In the genomic region with DNA sequence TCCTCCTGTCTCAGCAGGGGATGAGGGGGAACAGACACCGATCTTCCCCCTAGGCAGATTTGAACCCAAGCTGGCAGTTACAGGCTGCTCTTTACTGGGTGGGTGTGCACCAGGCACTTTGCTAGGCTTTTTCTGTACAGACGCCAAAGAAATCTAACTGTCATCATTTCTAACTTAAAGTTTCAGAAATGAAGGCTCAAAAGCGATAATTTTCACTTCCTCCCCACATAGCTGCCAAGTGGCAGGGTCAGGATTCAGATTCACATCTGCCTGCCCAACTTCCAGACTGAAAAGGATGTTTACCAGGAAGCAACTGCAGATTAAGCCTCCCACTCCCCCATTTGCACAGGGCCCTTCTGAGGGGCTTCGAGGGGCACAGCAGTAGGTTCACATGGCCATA, we compare ENCODE assay signal across 28 mouse cellular contexts. TPM values are rescaled to one million over a fixed set of nuclear protein-coding genes. Genes with fewer than 3 reads are reported as not detected.
DNase-seq lines count a peak whose midpoint lies in the region; ATAC-seq and TF ChIP-seq lines count a peak whose summit lies in the region.
"Had no signal": no experiment of that assay in that cellular context is flagged by ENCODE, and none has a peak within 500 bp of the region (broad histone marks: within the 10 kb centered on the region; RNA-seq: fewer than 3 reads in every experiment).

No protein-coding gene starts in this region.

- 47% methylated on average over 4 of the region's 4 CpGs for WGBS in heart, embryonic 12.5 days
- 85% methylated on average over 4 of the region's 4 CpGs for WGBS in neural tube, embryonic 15.5 days
- WGBS in bone marrow, adult 2 months = 12% methylated on average over 4 of the region's 4 CpGs
- 4% methylated on average over 4 of the region's 4 CpGs for WGBS in macrophage (ENCODE audit: missing documents)
- WGBS in thymus, adult 2 months = 34% methylated on average over 4 of the region's 4 CpGs

- no peaks in the 10 kb centered on the region for H3K36me3 ChIP-seq in heart, embryonic 12.5 days
- no peaks in the 10 kb centered on the region for H3K36me3 ChIP-seq in neural tube, embryonic 15.5 days
- H3K36me3 ChIP-seq in macrophage (ENCODE audit: inconsistent target) = no peaks in the 10 kb centered on the region
- no peaks in the 10 kb centered on the region for H3K36me3 ChIP-seq in thymus, adult 2 months (ENCODE audit: control insufficient read depth, insufficient read depth, low read length)
- H3K36me3 ChIP-seq: heart, embryonic 13.5 days; hindbrain, embryonic 10.5 days; hindbrain, embryonic 15.5 days; limb, embryonic 13.5 days; neural tube, embryonic 12.5 days; stomach, embryonic 15.5 days had no signal

- H3K27ac ChIP-seq in heart, embryonic 12.5 days (ENCODE audit: poor library complexity, severe bottlenecking) = 0 out of 2 replicates have a peak overlapping the region, but pooled peaks have one; percentile 0
- no peak overlapping the region for H3K27ac ChIP-seq in neural tube, embryonic 15.5 days (replicated peaks)
- peak overlapping the region; percentile 43; the same call in 1 of the 2 replicates for H3K27ac ChIP-seq in bone marrow, adult 2 months (ENCODE audit: control insufficient read depth, insufficient read depth, low read depth, low read length, poor library complexity)
- peak overlapping the region; percentile 22 for H3K27ac ChIP-seq in macrophage
- no peak overlapping the region for H3K27ac ChIP-seq in thymus, adult 2 months (ENCODE audit: control insufficient read depth, insufficient read depth, low read length)
- H3K27ac ChIP-seq: forebrain, embryonic 13.5 days; heart, embryonic 13.5 days; hindbrain, embryonic 10.5 days; hindbrain, embryonic 15.5 days; left cerebral cortex, adult 2 months; limb, embryonic 13.5 days; liver, embryonic 14.5 days; neural tube, embryonic 12.5 days; stomach, embryonic 15.5 days had no signal

- H3K4me2 ChIP-seq in heart, embryonic 12.5 days = no peak overlapping the region
- no peak overlapping the region for H3K4me2 ChIP-seq in neural tube, embryonic 15.5 days
- H3K4me2 ChIP-seq: forebrain, embryonic 13.5 days; heart, embryonic 13.5 days; hindbrain, embryonic 15.5 days; limb, embryonic 13.5 days; lung, embryonic 14.5 days; midbrain, embryonic 11.5 days; neural tube, embryonic 12.5 days; stomach, embryonic 15.5 days had no signal

- H3K27me3 ChIP-seq in heart, embryonic 12.5 days (replicated peaks) = no peaks in the 10 kb centered on the region
- H3K27me3 ChIP-seq in neural tube, embryonic 15.5 days (replicated peaks) = no peaks in the 10 kb centered on the region
- no peaks in the 10 kb centered on the region for H3K27me3 ChIP-seq in thymus, adult 2 months (ENCODE audit: control insufficient read depth, insufficient read depth, low read length)
- H3K27me3 ChIP-seq: forebrain, embryonic 13.5 days; heart, embryonic 13.5 days; hindbrain, embryonic 15.5 days; limb, embryonic 13.5 days; neural tube, embryonic 12.5 days; stomach, embryonic 15.5 days had no signal

- no peaks in the 10 kb centered on the region for H3K9me3 ChIP-seq in heart, embryonic 12.5 days (replicated peaks)
- no peaks in the 10 kb centered on the region for H3K9me3 ChIP-seq in neural tube, embryonic 15.5 days (replicated peaks)
- H3K9me3 ChIP-seq: forebrain, embryonic 13.5 days; heart, embryonic 13.5 days; hindbrain, embryonic 10.5 days; hindbrain, embryonic 15.5 days; limb, embryonic 13.5 days; neural tube, embryonic 12.5 days; stomach, embryonic 15.5 days had no signal

- no peak for TF ChIP-seq POLR2A in bone marrow, adult 2 months (IDR thresholded peaks at IDR 0.05; ENCODE audit: borderline replicate concordance, control insufficient read depth, low read depth, low read length)
- no peak for TF ChIP-seq POLR2A in thymus, adult 2 months (IDR thresholded peaks at IDR 0.05; ENCODE audit: control insufficient read depth, extremely low read depth, insufficient read depth, low read length, poor library complexity)

- ATAC-seq in heart, embryonic 12.5 days (ENCODE audit: insufficient number of reproducible peaks, low FRiP score) = 0 out of 2 replicates have a peak, but pooled peaks have one; percentile 27
- no peak for ATAC-seq in neural tube, embryonic 15.5 days (ENCODE audit: low FRiP score)
- ATAC-seq: forebrain, embryonic 13.5 days; inflammation-experienced regulatory T-cells, adult 6 months; midbrain, embryonic 16.5 days had no signal

- peaks cover 15% of the 10 kb centered on the region for H3K4me1 ChIP-seq in heart, embryonic 12.5 days (replicated peaks)
- H3K4me1 ChIP-seq in neural tube, embryonic 15.5 days = 0 out of 2 replicates have a peak, but pooled peaks cover 4% of the 10 kb centered on the region
- H3K4me1 ChIP-seq in bone marrow, adult 2 months (ENCODE audit: control insufficient read depth, insufficient read depth, low read length) = peaks cover 11% of the 10 kb centered on the region
- H3K4me1 ChIP-seq in thymus, adult 2 months (replicated peaks; ENCODE audit: control insufficient read depth, insufficient read depth, low read length) = peaks cover 24% of the 10 kb centered on the region
- H3K4me1 ChIP-seq: hindbrain, embryonic 15.5 days; limb, embryonic 13.5 days; stomach, embryonic 15.5 days had no signal

- no peak for TF ChIP-seq CTCF in bone marrow, adult 2 months (IDR thresholded peaks at IDR 0.05; ENCODE audit: control insufficient read depth, insufficient read depth, low read length)
- TF ChIP-seq CTCF in thymus, adult 2 months (IDR thresholded peaks at IDR 0.05; ENCODE audit: borderline replicate concordance, control insufficient read depth, extremely low read depth, insufficient read depth, low read length, poor library complexity) = no peak

- H3K4me3 ChIP-seq in heart, embryonic 12.5 days = no peak overlapping the region
- no peak overlapping the region for H3K4me3 ChIP-seq in neural tube, embryonic 15.5 days (replicated peaks)
- no peak overlapping the region for H3K4me3 ChIP-seq in bone marrow, adult 2 months (replicated peaks; ENCODE audit: control insufficient read depth, low read depth, low read length)
- no peak overlapping the region for H3K4me3 ChIP-seq in macrophage (ENCODE audit: inconsistent target)
- H3K4me3 ChIP-seq in thymus, adult 2 months (ENCODE audit: control insufficient read depth, insufficient read depth, low read length) = no peak overlapping the region
- H3K4me3 ChIP-seq: forebrain, embryonic 13.5 days; heart, embryonic 13.5 days; hindbrain, embryonic 10.5 days; hindbrain, embryonic 15.5 days; left cerebral cortex, adult 2 months; limb, embryonic 13.5 days; neural tube, embryonic 12.5 days; stomach, embryonic 15.5 days had no signal

- H3K79me2 ChIP-seq in macrophage (ENCODE audit: inconsistent target) = no peaks in the 10 kb centered on the region

- no peak for DNase-seq in heart, postnatal 14 days
- DNase-seq in neural tube, embryonic 10.5 days (ENCODE audit: extremely low spot score, low spot score) = peak; percentile 8
- no peak for DNase-seq in thymus, adult 2 months
- DNase-seq: adrenal gland, postnatal 25 days; cerebellum, adult 11 months; cerebellum, adult 9-10 months; cerebellum, postnatal 36 days; gastrocnemius, postnatal 25 days; heart, postnatal 10 days; kidney, postnatal 14 days; lung, embryonic 14.5 days; lung, postnatal 14 days had no signal

- H3K9ac ChIP-seq in heart, embryonic 12.5 days = no peak overlapping the region
- H3K9ac ChIP-seq in neural tube, embryonic 15.5 days (replicated peaks) = no peak overlapping the region
- H3K9ac ChIP-seq: forebrain, embryonic 13.5 days; heart, embryonic 13.5 days; hindbrain, embryonic 15.5 days; limb, embryonic 13.5 days; liver, embryonic 14.5 days; lung, embryonic 14.5 days; neural tube, embryonic 12.5 days; stomach, embryonic 15.5 days had no signal

- intact Hi-C loops in heart, postnatal 14 days (cut with DNase I) = no loop called here

RNA-seq across cellular contexts. Expression of a gene that starts 57.6 kb away (rescaled TPM):
- polyA plus RNA-seq in heart, embryonic 12.5 days (2016; fragmentation: Nextera tagmentation; extraction: Ambion mirVana) = 6.9 and 7.3 TPM in 2 replicates
- 1 to 10 TPM; 3.1 to 3.3 TPM for total RNA-seq in heart, postnatal 14 days (2021)
- 1.9 and 6.0 TPM in 2 replicates for polyA plus RNA-seq in neural tube, embryonic 15.5 days (2015; fragmentation: Nextera tagmentation; extraction: Ambion mirVana)
- polyA plus RNA-seq in bone marrow, adult 2 months (2011; ENCODE audit: insufficient read depth, insufficient read length, low replicate concordance, missing spikeins) = 15.5 TPM in 2 replicates
- 100 to 1,000 TPM in 2 of 26 experiments, 10 to 100 TPM in 24; 22.4 to 112 (median 68.5) TPM for total RNA-seq in macrophage (2018; cell fraction: chromatin; rRNA removed)
- total RNA-seq in macrophage (2018; cell fraction: cytosol; rRNA removed) = 10 to 100 TPM; 24.6 to 68.2 (median 47.0) TPM
- total RNA-seq in macrophage (2018; cell fraction: nucleus; rRNA removed) = 10 to 100 TPM; 35.0 to 80.6 (median 53.5) TPM
- 34.1 to 70.8 TPM (median 49.3 TPM) in 3 replicates for polyA plus RNA-seq in macrophage (2018)
- 4.4 and 5.4 TPM in 2 replicates for polyA plus RNA-seq in thymus, adult 2 months (2012; rRNA removed)

Comparison
In these comparisons a context has a peak if more than half of its experiments do, and no peak if none do; other contexts are left out.
1. H3K27ac ChIP-seq: peak in heart, embryonic 12.5 days (single experiment), bone marrow, adult 2 months (single experiment) and macrophage (single experiment); none in neural tube, embryonic 15.5 days (single experiment) and thymus, adult 2 months (single experiment).